Mouse (Mus musculus) adipocyte (in vitro differentiated cells): ENCODE measurements at regions not wholly inside any gene's neighbourhood (a gene's known extent, or its start where the extent isn't known, plus 50 kb on each side); places are given as distances from the start of the nearest gene placed in this dataset.
A peak's percentile ranks its signal among the peaks of the same experiment; 100 is the strongest.

Source experiments
- DNase-seq: peaks from one replicate; pipeline ENCODE4 v3.0.0-alpha.2; 2016; ENCODE audit warnings: low spot score

DNA sequence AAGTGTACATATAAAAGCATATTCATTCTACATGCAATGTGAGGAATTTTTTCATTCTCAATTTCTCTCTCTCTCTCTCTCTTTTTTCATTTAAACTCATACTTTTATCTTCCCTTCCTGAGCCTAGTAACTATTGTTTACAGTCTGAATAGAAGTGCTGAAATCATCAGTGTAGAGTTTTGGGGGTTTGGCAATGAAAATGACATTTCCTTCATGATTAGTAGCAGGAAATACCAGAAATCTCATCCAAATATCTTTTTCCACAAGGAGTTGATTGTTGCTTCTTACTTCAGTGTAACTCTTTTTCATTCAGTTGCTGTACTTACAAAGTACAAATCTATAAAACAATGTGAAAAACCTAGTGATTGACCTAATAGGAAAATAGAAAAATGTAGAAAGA, 572.7 kb upstream of the Marcks start:
- DNase-seq: peak; percentile 7

DNA sequence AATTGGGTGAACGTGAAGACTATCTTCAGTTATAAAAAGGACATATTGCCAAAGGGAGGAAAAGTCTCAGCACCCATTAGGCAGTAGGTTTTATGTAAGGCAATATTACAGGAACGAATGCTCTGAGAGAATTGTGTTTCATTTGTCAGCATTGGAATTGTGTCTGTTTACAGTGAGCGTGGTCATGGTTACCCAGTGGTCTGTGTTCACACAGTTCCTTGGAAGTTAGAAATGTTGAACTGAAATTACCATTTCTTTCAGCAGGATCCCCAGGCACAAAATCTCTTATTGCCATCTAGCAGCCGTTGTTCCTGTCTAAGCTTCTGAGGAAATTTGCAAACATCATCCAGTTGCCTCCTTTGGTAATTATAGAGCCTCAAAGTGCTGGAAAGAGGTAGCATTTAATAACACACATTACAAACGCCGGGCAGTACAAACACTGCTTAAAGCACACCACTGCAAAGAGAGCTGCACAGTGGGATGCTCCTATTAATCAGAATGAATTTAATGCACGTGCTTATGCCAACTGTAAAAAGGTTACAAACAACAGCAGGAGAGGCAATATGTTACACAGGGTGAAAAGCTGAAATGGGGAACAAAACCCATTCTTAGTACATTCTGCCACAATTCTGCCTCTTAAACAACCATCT, 555.4 kb upstream of the Marcks start:
- no peak for DNase-seq

DNA sequence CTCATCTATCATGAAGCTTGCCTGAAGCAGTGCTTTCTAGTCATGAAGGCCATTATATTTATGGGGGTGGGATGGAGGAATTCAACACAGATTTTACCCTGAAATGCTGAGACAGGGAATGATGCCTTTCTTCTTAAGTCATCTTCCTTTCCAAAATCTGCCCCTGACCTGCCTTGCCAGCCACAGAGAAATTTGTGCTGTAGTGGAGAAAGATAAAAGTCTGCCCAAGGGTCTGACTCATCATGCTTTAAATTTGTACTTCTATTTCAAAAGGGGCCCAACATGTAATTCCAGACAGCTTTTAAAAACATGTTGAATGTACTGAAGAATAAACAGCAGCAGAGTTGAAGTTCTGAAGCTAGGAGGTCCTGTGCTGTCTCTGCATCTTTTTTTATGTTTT, 554.1 kb upstream of the Marcks start:
- no peak for DNase-seq

DNA sequence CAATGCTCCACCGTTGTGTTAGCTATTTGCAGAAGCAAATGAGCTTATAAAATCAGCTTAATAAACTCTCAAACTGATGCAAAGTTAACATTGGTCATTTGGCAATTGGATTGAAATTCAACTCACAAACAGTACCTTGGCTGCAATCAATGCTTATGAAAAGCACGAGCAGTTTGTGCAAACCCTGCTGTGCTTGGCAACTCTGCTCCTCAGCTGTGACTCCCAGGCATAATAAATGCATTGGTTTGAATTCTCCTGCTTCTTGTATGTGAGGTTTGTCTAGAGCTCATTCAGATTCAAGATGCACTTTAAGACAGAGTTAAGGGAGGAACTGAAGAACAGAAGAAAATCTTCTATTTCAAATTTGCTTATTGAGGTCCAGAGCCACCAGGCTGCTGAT, 553.2 kb upstream of the Marcks start:
- no peak for DNase-seq

DNA sequence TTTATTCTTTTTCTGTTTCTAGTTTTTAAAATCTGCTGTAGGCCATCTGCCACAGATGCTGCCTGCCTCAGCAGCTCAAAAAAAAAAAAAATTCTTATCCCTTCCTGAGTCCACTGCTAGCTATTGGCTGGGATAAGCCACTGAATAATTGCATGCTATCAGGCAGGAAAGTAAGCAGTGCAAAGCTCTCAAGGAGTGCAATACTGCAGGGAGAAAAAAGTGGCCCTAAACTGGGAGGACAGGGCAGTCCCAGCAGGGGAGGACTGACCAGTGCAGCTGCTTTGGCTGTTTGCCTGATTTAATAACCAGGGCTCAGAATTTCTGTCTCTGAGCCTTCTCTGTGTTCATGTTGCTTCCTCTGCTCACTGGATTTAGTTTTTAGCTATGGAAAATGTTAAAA, 544.4 kb upstream of the Marcks start:
- peak; percentile 40 for DNase-seq

DNA sequence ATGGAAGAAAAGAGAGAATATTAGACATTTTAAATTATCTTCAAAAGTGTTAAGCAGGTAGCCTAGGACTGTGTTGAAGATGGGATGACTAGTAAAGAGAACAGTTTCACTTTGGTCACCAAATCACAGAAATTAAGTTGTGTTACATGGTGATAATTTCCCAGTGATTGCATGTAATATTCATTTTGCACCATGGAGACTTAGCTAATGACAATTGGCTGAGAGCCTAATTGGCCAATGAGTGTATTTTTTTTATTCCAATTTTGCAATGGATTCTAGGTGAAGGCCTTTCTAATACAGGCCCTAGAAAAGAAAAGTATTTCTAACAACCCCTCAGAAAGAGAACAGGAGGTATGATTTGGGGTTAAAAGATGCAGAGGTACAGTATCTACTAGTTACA, 541.9 kb upstream of the Marcks start:
- DNase-seq: no peak

DNA sequence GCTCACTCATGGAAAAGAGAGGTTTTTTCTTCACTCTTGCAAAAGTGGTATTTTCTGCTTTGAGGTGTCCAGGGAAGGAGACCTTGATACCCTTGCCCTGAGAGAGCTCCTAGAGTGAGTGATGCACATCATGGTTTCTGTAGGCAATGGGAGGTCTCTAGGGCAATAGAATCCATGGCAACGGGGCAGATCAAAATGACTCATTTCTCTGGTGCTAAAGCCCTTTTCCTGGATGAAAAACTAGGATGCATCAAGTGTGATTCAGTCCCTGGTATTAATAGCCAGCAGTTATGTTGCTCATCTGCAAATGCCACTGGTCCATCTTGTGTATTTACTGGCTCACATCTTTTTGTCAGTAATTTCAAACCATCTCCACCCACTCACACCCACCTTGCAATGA, 539.1 kb upstream of the Marcks start:
- no peak for DNase-seq

DNA sequence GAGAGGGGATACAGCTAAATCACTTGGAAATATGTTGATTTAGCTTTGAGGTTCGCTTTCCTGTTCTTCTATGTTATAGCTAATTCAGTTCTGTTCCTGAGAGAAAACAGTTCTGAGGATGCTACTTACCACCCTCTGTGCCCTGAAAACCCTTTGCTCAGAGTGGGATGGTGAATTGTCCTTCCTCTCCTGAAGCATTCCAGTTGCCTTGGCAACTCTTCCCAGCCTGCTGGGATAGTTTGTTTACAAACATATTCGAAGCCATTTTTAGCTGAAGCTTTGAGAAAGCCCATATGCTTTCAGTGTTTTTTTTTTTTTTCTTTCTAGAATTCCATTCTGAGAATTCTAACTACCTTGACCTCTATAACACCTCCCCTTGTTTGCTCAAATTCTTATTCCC, 530.1 kb upstream of the Marcks start:
- DNase-seq: no peak

DNA sequence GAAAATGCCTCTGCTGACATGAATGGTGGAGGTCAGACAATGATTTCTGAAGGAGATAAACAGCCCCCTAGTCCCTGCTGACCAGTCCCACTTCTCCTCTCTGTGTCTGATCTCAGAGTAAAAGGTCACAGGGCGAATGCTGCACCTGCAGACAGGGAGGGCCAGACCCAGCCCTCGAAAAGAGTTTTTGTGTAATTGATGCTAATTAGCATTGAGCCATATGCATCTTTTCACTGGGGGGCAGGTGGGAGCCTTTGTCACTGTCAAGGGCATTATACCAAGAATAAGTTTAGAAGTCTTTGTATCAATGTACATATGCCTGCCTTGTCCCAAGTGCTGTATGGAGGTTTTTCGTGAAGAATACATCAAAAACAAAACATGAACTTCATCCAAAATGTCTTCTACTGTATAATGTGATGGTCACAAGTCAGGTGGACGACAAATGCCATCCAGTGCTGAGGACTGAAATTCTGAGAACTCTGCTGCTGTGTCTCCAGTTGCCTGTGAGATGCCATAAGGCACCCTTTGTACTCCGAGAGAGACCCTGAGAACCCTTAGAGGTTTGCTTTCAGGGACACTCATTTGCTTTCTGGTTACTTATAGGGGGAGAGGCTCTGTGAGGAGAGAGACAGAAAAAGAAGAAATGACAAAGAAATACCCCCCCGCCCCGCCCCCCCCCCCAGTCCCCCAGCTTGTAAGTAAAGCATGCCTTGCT, 528.5 kb upstream of the Marcks start:
- no peak for DNase-seq

DNA sequence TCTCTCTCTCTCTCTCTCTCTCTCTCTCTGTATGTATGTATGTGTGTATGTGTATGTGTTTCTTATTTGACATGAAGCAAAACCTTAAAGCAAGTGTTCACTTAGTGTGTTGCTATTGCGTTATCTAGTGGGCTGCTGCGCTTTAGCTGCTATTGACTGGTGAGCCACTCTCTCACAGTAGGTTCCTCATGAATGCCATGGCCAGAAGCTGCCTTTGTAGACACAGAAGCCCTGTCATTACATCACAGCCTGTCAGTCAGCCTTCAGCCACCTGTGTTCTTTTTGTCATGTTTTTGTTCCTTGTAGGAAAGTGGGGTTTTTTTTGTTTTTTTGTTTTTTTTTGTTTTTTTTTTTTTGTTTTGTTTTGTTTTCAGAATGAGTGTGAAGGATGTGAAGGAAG, 527.8 kb upstream of the Marcks start:
- no peak for DNase-seq

DNA sequence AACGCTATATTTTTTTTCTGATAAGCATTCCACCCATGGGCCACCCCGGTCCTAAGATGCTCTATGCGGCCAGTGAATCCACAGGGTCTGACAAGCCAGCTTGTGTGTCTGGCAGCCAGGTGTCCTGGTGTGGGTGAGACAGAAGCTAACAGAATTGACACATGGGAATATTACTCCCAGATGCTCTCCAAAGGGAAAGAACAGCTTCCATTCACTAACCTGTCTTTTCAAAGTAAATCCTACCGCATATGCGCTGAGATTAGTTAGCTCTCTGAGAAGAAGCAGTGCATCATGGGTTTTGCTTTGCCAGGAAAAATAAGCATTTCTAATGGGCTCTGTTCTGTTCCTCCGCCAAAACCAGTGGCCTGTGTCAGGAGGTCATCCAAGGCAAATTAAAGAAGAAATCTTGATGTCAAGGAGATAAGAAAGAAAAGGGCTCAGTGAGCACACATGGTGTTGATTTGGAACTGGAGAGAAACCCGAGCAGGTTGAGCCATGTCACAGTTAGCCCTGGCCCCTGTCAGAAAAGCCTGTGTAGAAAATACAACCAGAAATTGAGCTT, 498.4 kb upstream of the Marcks start:
- no peak for DNase-seq

DNA sequence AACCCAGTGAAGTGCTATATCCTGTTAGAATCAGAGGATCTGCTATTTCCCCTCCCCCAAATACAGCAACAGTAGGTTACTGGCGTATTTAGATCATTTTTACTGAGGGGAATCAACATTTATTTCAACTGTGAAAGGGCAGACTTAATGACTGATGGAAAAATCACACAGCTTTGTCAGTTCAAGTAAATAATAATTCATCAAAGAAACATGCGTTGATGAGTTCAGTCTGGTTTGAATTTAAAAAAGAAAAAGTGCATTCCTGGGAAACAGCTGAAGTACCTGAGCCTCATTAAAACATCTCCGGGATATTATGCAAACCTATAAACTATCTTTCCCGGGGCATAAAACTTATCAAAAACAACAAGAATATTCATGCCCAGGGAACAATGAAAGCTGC, 497.7 kb upstream of the Marcks start:
- DNase-seq: no peak

DNA sequence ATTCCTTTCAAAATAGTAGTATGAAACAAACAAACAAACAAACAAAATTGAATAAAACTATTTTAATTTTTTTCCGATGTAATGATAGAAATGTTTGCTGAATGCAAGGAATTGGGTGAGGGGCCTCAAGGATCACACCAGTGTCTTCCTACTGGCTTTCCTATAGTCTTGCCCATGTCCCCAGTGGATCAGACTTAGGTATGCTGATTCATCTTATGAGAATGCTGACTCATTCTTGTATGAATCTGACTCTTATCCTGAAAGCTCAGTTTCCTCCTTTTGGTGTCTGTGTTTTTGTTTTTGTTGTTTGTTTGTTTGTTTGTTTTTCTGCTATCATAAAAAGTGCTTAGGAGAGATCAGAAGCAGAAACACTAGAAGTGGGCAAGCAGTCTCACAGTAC, 491.7 kb upstream of the Marcks start:
- no peak for DNase-seq

DNA sequence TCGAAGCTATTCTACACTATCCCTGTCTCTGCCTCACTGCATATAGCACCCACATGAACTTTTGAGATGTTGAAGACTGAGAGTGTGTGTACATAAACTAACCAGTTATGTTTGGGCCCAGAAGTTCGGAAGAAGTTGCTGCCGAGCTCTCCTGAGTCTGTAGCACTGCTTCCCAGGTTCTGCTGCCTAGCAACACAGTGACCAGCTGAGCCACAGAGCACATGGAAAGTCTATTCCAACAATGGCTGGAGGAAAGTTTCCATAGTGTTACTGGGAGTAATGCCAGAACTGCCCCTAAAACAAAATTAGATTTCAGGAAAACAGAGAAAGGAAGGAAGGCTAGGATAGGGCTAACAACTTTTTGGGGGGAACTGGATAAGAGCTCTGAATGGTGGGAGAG, 489.2 kb upstream of the Marcks start:
- DNase-seq: no peak

DNA sequence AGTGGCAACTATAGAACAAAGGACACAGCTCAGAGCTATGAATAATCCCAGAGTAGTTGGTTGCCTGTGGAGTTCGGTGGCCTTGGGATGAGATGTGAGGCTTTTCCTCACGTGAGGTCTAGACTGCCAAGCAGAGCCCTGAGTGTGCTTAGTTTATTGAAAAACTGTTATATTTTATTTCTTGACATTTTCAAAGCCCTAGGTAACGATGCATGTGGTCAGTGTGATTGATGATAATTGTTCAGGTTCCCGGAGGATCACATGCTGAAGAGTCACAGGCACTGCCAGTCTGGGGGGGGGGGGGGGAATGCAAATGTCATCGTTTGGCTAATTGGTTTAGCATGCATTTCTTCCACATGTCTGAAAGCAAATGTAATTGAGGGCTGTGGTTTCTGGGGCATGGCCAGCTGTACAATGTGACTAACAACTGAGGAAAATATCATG, 488.1 kb upstream of the Marcks start:
- no peak for DNase-seq

DNA sequence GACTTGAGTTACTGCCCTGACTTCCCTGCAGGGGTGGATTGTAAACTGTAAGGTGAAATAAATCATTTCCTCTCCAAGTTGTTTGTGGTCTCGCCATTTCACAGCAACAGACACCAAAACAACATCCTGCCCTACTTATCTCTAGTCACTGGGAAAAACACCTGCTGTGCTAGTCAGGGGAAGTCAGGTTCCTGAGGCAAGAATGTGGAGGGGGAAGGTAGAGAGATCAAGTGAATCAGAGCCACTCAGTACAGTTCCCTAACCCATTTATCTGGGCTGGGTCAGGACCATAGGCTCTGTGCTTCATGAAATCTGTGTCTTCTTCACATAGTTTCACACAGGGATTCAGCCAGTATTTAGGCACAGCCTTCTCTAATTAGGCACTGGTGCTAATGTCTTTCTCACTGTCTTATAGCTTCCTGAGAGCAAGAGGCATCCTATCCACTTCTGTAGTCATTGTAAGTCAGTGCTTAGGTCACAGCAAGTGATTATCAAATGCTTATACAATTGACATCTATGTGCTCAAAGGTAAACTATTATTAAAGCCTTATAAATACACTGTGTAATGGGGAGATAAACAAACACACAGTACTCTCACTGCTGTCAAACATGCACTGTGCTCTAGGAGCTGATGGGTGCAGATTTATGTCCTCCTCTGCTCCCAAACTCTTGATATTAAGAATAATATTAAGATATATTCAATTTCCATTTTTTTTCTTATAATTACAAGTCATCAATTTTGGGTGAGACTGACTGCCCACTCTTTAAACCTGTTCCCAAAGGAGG, 487.4 kb upstream of the Marcks start:
- DNase-seq: no peak

DNA sequence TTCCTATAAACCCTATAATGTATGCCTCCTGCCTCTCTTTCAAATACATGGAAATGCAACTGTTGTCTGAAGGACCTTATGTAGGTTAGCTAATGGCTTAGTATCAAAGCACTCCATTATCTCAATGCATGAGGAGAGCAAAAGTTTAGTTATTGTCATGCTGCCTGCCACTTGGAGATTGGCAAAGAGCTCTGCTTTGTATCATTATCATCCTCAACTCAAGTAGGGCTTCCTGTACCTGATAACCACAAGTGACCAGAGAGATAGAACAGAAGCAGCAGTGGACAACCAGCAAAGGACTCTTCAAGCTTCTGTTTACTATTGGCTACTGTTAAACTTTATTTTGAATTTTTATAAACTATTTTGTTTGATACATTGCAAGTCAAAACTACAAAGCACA, 484.3 kb upstream of the Marcks start:
- no peak for DNase-seq

DNA sequence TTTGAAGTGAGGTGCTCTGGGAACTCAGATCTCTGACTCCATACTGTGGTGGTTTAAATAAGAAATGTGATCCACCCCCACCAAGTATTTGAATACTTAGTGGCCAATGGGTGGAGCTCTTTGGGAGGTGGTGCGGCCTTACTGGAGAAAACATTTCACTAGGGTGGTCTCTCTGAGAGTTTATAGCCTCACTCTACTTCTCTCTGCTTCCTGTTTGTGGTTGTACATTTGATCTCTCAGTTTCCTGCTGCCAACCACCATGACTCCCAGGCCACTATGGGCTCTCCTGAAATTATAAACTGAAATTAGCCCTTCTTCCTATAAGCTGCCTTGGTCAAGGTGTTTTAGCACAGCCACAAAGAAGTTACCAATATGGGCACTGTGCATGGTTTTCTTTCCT, 479.9 kb upstream of the Marcks start:
- no peak for DNase-seq

DNA sequence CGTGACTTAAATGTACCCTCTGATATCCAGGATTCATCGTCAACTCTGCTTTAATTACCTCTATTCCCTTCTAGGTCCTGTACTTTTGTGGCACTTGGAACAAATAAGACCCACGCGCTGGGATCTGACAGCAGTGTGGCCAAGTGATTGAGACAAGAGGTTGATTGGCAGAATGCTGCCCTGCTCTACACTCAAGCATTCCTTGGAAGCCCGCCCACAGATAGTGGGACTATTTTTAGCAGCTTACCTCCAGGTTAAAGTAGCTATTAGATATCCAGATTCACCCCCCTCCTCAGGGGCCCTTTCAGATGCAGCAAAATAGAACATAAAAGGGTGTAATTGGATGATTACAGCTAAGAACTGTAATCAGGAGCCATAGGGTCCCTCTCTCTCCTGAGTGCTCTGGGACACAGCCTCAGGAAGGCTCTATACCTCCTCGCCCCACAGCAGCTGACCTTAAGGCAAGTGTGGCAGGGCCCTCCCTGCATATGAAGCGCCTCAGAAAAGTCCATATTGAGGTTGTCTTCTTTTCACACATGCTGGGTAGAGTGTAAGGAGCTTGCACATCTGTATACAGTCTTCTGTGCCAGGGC, 479.1 kb upstream of the Marcks start:
- DNase-seq: no peak

DNA sequence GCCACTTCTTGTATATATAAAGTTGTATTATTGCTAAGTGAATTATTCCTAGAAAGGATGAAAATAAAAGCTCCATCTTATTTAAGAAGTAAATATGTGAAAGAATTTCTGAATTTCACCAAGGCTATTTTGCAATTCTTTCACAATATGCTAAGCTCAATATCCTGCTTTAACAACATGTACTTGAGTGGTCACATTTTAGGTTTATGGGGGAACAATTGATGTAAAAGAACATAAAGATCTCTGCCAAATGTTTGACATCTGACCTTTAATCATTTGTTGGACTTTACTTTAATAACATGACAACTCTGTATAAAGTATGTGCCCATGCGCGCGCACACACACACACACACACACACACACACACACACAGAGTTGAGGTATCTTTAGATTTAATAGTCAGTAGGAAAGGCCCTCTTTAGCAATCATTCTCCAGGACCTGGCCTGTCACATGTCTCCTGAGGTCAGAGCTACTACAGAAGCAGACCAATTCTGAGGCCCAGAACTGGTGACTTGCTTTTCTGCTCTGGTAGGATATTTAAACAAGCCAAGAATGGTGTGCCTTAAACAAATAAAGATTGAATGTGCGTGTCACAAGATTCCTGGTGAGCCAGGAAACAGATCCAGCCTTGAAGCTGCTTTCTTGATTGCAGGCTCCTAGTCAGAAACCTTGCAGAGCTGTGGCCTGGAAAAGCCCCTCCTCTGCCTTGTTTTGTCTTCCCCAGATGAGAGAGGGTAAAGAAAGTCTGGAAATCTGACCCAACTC, 477.4 kb upstream of the Marcks start:
- peak; percentile 35 for DNase-seq

DNA sequence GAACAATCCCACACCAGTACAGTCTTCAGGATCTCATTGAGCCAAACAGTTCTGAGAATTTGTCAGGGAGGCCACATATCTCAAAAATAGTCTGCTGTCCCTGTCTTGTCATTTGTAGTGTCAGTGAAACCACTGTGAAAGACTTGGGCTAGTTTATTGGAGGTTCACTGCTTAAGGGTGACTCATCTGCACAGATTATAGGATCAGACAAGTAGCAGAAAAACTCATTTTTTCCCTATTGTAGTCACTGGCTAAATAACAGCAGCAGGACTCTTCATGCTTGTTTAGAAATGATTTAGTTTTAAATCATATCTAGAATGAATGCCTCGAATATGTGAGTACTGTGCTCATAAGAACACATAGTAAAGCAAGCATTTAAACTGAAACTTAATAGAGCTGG, 475.2 kb upstream of the Marcks start:
- DNase-seq: peak; percentile 11

DNA sequence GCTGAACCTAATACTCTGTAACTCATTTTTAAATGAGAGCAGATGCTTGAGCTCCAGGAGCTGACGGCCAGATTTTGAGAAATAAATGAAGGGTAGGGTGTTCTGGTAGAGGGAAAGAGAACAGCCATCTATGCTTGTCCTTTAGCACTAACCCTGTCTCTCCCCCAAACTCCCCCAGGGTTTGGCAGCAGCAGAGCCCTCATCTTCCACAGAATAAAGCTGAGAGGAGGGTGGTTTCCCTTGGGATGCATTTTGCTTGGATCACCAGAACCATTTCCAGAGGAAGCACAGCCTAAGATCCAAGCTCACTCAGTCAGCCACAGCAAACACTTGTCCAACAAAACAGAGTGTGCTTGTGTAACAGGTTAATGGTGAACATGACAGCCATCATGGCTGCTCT, 464.8 kb upstream of the Marcks start:
- peak; percentile 24 for DNase-seq
